Mouse (Mus musculus): Measurements from ENCODE around the gene Aadacl3.

GRCm38 (mm10) chr4:144408290-144408689 is 55.3 kb downstream of the Aadacl3 start, which contains the start of gene Pramef12:
- TF ChIP-seq CTCF (IDR thresholded peaks at IDR 0.05; ENCODE audit: extremely low read depth, insufficient read length, insufficient replicate concordance, low read depth, low read length) (no peak), POLR2A (IDR thresholded peaks at IDR 0.05; ENCODE audit: low read depth, low read length) (no peak)
